Mouse (Mus musculus) right cerebral cortex, postnatal 25 days (tissue): ENCODE results near the gene Pnkd.
"Not testable (repeated sequence)": the region's sequence is repeated elsewhere in the genome, so short reads cannot be mapped to it uniquely, and the experiment has no call there.

Experiments
- DNase-seq: peaks from one replicate; pipeline ENCODE4 v3.0.0; 2022

The Pnkd gene

GRCm38 (mm10) chr1:74280591-74281325 is 4.0 kb upstream of the Pnkd start:
- no peak for DNase-seq

GRCm38 (mm10) chr1:74281372-74281771 is 3.4 kb upstream of the Pnkd start:
- DNase-seq, result no peak

DNA sequence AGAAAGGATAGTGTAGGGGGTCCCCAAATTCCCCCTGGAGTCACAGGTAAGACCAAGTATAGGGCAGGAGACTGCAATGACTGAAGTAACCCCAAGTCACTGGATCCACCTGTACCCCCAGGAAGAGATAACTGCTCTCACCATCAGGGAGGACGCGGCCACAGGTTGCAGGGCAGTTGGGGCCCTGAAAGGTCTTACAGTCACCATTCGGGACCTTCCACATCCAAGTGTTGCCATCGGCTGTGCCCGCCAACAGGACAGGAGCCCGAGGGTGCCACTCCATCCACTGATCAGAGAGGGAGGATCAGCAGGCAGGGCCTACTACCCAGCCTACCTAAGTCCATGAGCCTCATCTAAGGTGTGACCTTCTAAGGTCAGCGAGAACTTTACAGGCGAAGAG is 2.8 kb upstream of the Pnkd start:
- DNase-seq, result no peak

GRCm38 (mm10) chr1:74282896-74283625 is 1.7 kb upstream of the Pnkd start:
- DNase-seq, result no peak

GRCm38 (mm10) chr1:74283686-74284463 is 855 bp upstream of the Pnkd start:
- DNase-seq, result peak; percentile 35

DNA sequence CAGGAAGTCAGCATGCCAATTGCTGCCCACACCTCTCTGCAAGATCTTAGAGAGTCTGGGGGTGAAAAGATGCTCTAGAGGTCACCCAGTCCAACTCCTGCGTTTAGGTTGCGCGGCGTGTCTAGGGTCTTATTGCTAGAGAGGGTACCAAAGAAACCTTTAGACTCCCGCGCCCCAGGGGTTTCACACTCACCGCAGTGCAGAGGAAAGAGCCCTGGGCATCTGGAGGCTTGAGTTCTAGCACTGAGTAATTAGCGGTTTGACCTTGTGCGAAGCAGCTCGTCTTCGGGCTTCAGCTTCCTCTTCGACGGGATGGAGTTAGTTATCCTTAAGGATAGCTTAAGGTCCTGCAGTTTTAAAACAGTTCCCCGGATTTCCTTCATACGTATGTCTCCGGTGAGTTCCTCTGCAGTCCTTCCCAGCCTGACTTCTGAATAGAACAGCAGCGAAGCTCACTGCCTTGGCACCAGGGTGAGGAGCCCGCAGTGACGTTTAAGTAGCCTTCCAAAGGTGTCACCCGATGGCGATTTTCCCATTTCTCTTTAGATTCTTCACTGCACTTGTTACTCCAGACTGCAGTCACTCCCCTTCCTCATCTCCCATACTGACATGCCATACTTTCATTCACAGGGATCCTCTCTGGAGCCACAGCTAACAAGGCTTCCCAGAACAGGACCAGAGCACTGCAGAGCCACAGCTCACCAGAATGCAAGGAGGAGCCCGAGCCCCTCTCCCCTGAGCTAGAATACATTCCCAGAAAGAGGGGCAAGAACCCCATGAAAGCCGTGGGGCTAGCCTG is 681 bp downstream of the Pnkd start:
- DNase-seq, result peak; percentile 15

DNA sequence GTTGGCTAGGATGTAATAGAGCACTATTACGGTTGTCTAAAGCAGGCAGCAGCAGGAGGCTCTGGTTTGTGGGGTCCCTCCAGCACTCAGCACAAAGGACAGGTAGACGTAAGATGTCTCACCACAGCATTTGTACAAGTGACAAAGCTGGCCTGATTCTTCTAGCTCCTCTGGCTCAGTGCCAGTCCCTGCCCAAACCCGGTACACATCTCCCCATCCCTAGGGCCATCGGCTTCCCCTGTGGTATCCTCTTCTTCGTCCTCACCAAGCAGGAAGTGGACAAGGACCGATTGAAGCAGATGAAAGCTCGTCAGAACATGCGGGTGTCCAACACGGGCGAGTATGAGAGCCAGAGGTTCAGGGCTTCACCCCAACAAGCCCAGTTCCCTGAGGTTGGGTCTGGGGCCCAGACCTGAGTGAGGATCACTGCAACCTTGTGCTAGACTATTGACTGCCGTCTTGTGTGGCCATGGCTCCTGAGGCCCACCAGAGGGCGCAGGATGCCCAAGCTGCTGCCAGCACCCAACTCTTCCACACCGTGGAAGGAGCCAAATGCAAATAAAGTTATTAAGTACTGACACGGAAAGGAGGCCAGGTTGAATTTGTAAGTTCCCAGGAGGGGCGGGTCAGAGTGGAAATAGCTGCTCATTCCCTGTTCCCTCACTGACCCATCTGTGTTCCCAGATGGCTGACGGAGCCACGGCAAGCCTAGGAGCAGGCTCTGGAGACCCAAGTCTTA is 2.3 kb downstream of the Pnkd start:
- not testable (repeated sequence) for DNase-seq

GRCm38 (mm10) chr1:74288327-74288726 is 3.6 kb downstream of the Pnkd start:
- no peak for DNase-seq

- DNase-seq, result no peak
Observed at GRCm38 (mm10) chr1:74289248-74289647, 4.5 kb downstream of the Pnkd start.

DNA sequence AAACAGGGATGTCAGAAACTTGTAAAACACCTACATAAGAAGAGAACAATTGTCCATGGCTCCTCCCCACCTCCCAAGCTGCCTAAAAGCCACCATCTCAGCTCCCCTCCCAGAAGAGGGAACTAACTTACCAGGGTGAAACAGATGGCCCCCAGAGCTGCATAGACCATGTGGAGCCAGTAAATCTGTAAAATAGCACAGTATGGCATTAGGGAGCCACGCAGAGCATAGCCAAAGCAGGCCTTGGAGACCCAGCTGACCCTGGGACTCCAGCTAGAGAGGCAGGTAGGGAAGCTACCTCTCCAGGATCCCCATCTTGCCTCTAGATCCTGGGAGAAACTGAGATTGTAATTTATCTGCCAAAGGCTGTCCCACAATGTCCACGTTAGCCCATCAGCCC is 5.0 kb downstream of the Pnkd start:
- no peak for DNase-seq

GRCm38 (mm10) chr1:74290141-74290540 is 5.4 kb downstream of the Pnkd start:
- DNase-seq, result no peak

DNA sequence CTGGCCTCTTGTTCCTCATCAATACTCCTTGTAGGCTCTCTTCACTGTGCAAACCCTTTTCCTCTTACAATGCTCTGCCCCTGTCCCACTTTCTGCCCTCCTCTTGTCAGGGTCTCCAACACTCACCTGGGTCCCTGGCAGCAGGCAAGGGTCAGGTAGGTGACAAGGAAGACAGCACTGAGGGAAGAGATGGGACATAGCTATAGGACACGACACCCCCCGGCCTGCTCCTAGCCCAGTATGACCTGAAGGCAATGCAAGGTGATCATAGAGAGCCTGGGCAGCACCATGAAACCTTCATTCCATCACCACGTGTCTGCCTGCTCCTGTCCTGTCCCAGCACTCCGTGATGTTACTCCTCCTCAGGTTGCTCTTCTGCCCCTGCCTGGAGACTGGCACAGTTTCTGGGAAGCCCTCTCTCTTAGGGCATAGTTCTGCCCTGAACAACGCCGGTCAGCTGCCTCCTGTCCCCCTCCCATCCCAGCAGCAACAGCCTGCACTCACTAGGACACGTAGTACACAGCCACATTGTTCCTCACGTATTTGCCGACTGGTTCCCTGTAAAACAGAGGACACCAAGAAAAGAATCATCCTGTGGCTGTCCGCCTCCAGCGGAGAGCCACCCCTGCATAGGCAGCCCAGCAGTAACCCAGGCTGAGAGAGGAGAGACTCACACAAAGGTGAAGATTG is 7.7 kb downstream of the Pnkd start:
- DNase-seq, result no peak

DNA sequence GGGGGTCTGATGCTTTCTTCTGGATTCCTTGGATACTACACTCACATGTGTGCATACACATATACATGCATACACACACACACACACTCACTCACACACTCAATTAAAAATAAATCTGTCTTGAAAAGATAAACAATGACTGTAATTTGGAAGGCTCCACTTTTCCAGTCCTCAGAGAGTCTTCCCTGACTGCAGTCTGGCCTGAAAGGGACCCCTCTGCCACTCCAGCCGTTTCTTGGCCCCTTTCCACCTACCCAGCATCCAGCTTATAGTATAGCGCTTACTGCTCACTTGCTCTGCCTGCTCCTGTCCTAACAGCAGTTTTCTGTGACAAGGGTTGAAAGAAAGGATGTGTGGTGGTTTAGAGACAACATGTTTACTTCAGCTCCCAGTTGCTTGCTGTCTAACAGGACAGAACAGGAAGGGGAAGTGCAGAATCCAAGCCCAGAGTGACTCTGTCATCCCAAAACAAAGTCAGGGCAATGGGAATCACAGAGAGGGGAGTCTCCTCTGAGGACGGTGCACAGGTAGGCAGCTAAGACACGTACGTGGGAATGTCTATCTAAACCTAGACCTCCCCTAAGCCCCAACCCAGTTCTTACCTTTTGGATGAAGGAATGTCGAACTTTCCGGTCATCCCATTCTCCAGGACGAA is 8.7 kb downstream of the Pnkd start:
- DNase-seq, result no peak

DNA sequence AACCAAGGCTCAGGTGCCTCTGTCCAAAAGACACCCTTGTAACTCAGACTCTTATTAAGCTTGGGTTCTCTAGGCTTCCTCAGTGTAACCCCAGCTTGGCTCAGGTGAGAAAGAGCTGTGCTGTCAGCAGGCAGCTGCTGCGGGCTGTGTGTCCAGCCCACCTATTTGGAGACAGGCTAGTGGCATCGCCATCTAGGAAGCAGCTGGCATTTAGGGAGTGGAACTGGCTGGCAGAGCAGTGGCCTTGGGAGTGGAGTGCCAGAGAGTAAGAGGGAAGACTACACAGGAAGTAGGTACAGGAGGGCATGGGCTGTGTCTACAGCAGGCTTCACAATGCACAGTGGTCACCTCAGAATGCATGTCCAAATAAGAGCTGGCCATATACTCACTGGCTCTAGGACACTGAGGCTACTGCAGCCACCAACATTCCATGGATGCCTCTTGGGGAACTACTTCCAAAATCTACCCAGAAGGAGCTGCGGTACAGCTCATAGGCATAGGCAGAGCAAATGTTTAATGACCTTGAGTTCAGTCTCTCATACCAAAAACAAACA is 9.4 kb downstream of the Pnkd start:
- DNase-seq, result no peak

GRCm38 (mm10) chr1:74294733-74295455 is 10.2 kb downstream of the Pnkd start:
- no peak for DNase-seq

DNA sequence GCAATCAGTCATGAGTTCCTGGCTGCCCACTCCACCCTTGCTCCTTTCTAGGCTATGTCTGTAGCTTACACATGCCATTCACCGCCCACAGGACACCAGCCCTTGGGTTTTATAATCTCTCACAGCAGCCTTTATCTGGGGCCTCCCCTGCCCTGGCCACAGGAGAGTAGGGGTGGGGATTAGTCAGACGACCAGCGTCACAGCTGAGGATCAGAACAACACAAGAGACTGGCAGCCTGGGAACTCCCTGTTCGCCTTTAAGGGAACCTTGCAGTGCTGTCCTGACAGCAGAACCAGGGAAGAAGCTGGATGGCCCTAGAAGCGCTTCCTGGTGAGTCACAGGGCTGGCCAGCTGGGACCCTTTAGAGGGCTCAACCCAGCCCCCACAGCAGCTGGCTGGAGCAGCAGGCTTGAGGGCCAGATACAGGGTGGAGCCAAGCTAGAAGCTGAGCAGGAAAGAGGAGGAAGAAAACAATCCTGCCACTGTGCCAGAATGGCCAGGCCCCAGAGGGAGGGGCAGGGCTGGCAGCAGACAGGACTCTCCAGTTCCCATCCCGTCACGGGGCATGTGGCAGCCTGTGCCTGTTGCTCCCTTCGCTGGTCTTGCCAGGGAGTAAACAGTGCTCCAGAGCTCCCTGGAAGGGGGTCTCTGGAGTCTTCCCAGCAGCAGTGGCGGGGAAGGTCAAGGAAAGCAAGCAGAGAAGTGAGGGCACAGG is 10.9 kb downstream of the Pnkd start:
- DNase-seq, result peak; percentile 80

GRCm38 (mm10) chr1:74296477-74296876 is 11.7 kb downstream of the Pnkd start:
- DNase-seq, result no peak

DNA sequence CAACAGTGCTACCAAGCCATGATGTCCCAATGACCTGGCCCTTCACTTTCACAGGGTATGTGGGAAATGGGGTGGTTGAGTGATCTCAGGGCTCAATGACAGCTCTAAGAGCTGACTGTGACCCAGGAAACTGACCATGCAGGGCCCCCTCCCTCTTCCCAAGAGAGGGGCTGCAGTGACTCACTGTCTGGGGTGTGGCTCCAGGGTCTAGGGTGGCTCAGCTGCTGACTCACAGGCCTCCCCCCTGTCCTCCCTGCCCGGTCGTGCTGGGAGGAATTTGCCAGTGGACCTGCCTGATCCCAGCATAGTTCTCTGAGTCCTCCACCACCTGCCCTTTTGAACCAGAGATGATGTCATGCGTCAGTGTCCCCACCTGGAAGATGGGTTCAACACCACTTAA is 12.5 kb downstream of the Pnkd start:
- no peak for DNase-seq

- no peak for DNase-seq
Observed at GRCm38 (mm10) chr1:74298157-74298750, 13.5 kb downstream of the Pnkd start.
